Mouse (Mus musculus): ENCODE measurements around the gene Spred1. TPM values are rescaled to one million over a fixed set of nuclear protein-coding genes. Genes with fewer than 3 reads are reported as not detected.

Spred1 gene
- total RNA-seq, 4 experiments from 2014 or later, result 108 to 149 (median 118) TPM

Small RNA genes within 50 kb of the gene (microRNA-seq; reads per million reads assigned to microRNA genes)
- 3,233 to 4,112 reads per million in 2 experiments for gene Mir674

Other genes with a start within 250 kb of the Spred1 start
- gene Tmco5, start 242.7 kb upstream of the Spred1 start, total RNA-seq (2022), result 1 to 10 TPM in 3 of 4 experiments, under 1 TPM in 1; 0.44 to 2.9 (median 1.6) TPM
- gene Fam98b, start 128.4 kb downstream of the Spred1 start, total RNA-seq (2022), result 10 to 100 TPM; 47.7 to 55.1 (median 48.9) TPM
- 100 to 1,000 TPM; 303 to 368 (median 336) TPM for gene Rasgrp1, start 221.6 kb downstream of the Spred1 start, total RNA-seq (2022)

All from left cerebral cortex, adult 8-10 months (tissue).